Mouse (Mus musculus) gastrocnemius, adult 18-20 months (tissue): Measurements from ENCODE around the gene Tmem240. TPM values are rescaled to one million over a fixed set of nuclear protein-coding genes. Genes with fewer than 3 reads are reported as not detected.
"Not testable (repeated sequence)": the region's sequence is repeated elsewhere in the genome, so short reads cannot be mapped to it uniquely, and the experiment has no call there.

Experiments used
- DNase-seq: peaks from one replicate; pipeline ENCODE4 v3.0.0; 2021; ENCODE audit warnings: low spot score
- long read RNA-seq, 2 experiments: library from polyadenylated mRNA; stranded (forward); transcript quantifications; one replicate each; pipeline ENCODE4 v2.0.0; 2021
- total RNA-seq, 2 experiments: library from RNA; stranded (reverse); gene quantifications; 2 replicates each; pipeline ENCODE4 v1.2.3; 2021

Tmem240 gene
- under 1 TPM; 0.07 to 0.25 TPM for total RNA-seq
- long read RNA-seq, experiment 1, result 0 reads
- long read RNA-seq, experiment 2, result 0 reads

- peak; percentile 88 for DNase-seq
Measured at GRCm38 (mm10) chr4:155734350-155734941, at the start of gene Tmem240. Gene Tmem240, plus strand, starts transcription at chr4:155734800.

- DNase-seq, result not testable (repeated sequence)
Measured at GRCm38 (mm10) chr4:155687764-155688163, 46.8 kb upstream of the Tmem240 start.

- DNase-seq, result no peak
Measured at GRCm38 (mm10) chr4:155690571-155691375, 43.8 kb upstream of the Tmem240 start.

- DNase-seq, result no peak
Measured at GRCm38 (mm10) chr4:155692421-155692820, 42.2 kb upstream of the Tmem240 start.

GRCm38 (mm10) chr4:155694111-155694481 is 40.5 kb upstream of the Tmem240 start, which contains the start of gene Fndc10:
Gene Fndc10, plus strand, starts transcription at chr4:155694342.
- DNase-seq, result peak; percentile 43

GRCm38 (mm10) chr4:155694482-155695401 is 39.9 kb upstream of the Tmem240 start:
- peak; percentile 24 for DNase-seq

GRCm38 (mm10) chr4:155695531-155696062 is 39.0 kb upstream of the Tmem240 start:
- DNase-seq, result no peak

- no peak for DNase-seq
Measured at GRCm38 (mm10) chr4:155696261-155697255, 38.0 kb upstream of the Tmem240 start.

- no peak for DNase-seq
Measured at GRCm38 (mm10) chr4:155700425-155700824, 34.2 kb upstream of the Tmem240 start.

- no peak for DNase-seq
Measured at GRCm38 (mm10) chr4:155703425-155703929, 31.1 kb upstream of the Tmem240 start.

- DNase-seq, result peak; percentile 92
Measured at GRCm38 (mm10) chr4:155704721-155705591, 29.6 kb upstream of the Tmem240 start, which contains the start of gene Ssu72. Gene Ssu72, plus strand, starts transcription at chr4:155704800.

GRCm38 (mm10) chr4:155705592-155705929 is 29.0 kb upstream of the Tmem240 start:
- no peak for DNase-seq

GRCm38 (mm10) chr4:155708582-155708981 is 26.0 kb upstream of the Tmem240 start:
- DNase-seq, result no peak

- no peak for DNase-seq
Measured at GRCm38 (mm10) chr4:155708988-155709387, 25.6 kb upstream of the Tmem240 start.

GRCm38 (mm10) chr4:155710521-155711252 is 23.9 kb upstream of the Tmem240 start:
- DNase-seq, result peak; percentile 5

- DNase-seq, result peak; percentile 31
Measured at GRCm38 (mm10) chr4:155721668-155722083, 12.9 kb upstream of the Tmem240 start.

- no peak for DNase-seq
Measured at GRCm38 (mm10) chr4:155727993-155728392, 6.6 kb upstream of the Tmem240 start.

- DNase-seq, result no peak
Measured at GRCm38 (mm10) chr4:155733267-155733666, 1.3 kb upstream of the Tmem240 start.
